27 mouse cellular contexts compared by ENCODE assay signal in the genomic region with DNA sequence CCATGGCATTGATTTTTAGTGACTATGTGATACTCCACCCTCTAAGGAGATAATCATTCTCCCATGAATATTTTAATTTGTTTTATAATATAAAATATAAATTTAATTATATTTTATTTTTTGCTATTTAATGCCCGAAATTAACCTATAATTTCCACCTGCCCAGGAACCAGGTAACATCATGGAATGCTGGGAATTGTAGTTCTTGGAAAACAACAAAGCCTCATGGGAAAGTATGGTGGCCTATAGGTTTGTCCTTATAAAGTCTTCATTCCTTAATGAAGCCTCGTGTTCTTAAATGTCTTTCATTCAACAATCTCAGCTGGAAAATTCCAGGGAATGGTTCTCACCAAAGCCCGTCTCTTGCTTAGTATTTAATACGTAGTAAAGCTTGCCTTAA. TPM values are rescaled to one million over a fixed set of nuclear protein-coding genes. Genes with fewer than 3 reads are reported as not detected.
A peak's percentile ranks its signal among the peaks of the same experiment; 100 is the strongest.
DNase-seq lines count a peak whose midpoint lies in the region; ATAC-seq and TF ChIP-seq lines count a peak whose summit lies in the region.
"Had no signal": no experiment of that assay in that cellular context is flagged by ENCODE, and none has a peak within 500 bp of the region (broad histone marks: within the 10 kb centered on the region; RNA-seq: fewer than 3 reads in every experiment).

No protein-coding gene starts in this region.

- DNase-seq in hindbrain, postnatal 0 days (ENCODE audit: low spot score): peak; percentile 4
- DNase-seq in hindbrain, embryonic 10.5 days (ENCODE audit: low spot score): no peak
- DNase-seq in CH12.LX (ENCODE audit: extremely low read depth) (no peak), ES-E14 (ENCODE audit: low read depth, low spot score) (no peak)
- DNase-seq in midbrain, postnatal 0 days (ENCODE audit: low spot score): no peak
- DNase-seq: adrenal gland, adult 2 months; adrenal gland, adult 8-10 months; adrenal gland, postnatal 10 days; adrenal gland, postnatal 14 days; adrenal gland, postnatal 25 days; adrenal gland, postnatal 36 days; B cell, adult 2 months; cerebellum, adult 11 months; cerebellum, adult 11-12 months; cerebellum, adult 18-20 months; cerebellum, adult 2 months; cerebellum, adult 8-10 months; cerebellum, adult 9-10 months had no signal

- H3K36me3 ChIP-seq in hindbrain, postnatal 0 days (ENCODE audit: insufficient read depth, low read length): peaks cover 4% of the 10 kb centered on the region; the same call in 1 of the 2 replicates
- H3K36me3 ChIP-seq in hindbrain, embryonic 10.5 days: peaks cover 57% of the 10 kb centered on the region
- H3K36me3 ChIP-seq in CH12.LX (replicated peaks in 1 of 2; ENCODE audit: control insufficient read depth in 1 of 2, insufficient read depth in 1 of 2, low read length in 1 of 2) (peaks cover 62 to 82% of the 10 kb centered on the region in 2 experiments), ES-E14 (ENCODE audit: control insufficient read depth, insufficient read depth, low read length, poor library complexity, severe bottlenecking) (peaks cover 16% of the 10 kb centered on the region)
- no peaks in the 10 kb centered on the region for H3K36me3 ChIP-seq in midbrain, postnatal 0 days (ENCODE audit: insufficient read depth, low read length)

- no peaks in the 10 kb centered on the region for H3K79me2 ChIP-seq in CH12.LX (replicated peaks; ENCODE audit: control insufficient read depth, extremely low read depth, insufficient read depth, poor library complexity, severe bottlenecking)

- H3K4me1 ChIP-seq in hindbrain, postnatal 0 days (ENCODE audit: insufficient read depth, low read length): no peaks in the 10 kb centered on the region
- H3K4me1 ChIP-seq in hindbrain, embryonic 10.5 days (replicated peaks): no peaks in the 10 kb centered on the region
- H3K4me1 ChIP-seq in CH12.LX (ENCODE audit: control insufficient read depth in 1 of 2, insufficient read depth in 2 of 2) (no peaks in the 10 kb centered on the region), ES-E14 (ENCODE audit: control insufficient read depth in 2 of 2, insufficient read depth in 2 of 2, low read length in 2 of 2, poor library complexity in 1 of 2) (peaks cover 0 to 2% of the 10 kb centered on the region in 2 experiments; a peak in 1 of 4 replicates)
- no peaks in the 10 kb centered on the region for H3K4me1 ChIP-seq in midbrain, postnatal 0 days (ENCODE audit: insufficient read depth, low read length)

- H3K9ac ChIP-seq in hindbrain, postnatal 0 days (replicated peaks; ENCODE audit: low read length): no peak overlapping the region
- H3K9ac ChIP-seq in CH12.LX (ENCODE audit: insufficient read depth, low read depth): no peak overlapping the region
- H3K9ac ChIP-seq in ES-E14 (ENCODE audit: insufficient read depth, low read depth, low read length, poor library complexity, severe bottlenecking): no peak overlapping the region
- H3K9ac ChIP-seq in midbrain, postnatal 0 days (replicated peaks; ENCODE audit: low read length, poor library complexity, severe bottlenecking): no peak overlapping the region

- H3K4me2 ChIP-seq in hindbrain, postnatal 0 days (ENCODE audit: low read depth, low read length): no peak overlapping the region
- no peak overlapping the region for H3K4me2 ChIP-seq in CH12.LX (ENCODE audit: insufficient read depth, low read depth, poor library complexity, severe bottlenecking)
- H3K4me2 ChIP-seq in midbrain, postnatal 0 days (ENCODE audit: low read depth, low read length, poor library complexity, severe bottlenecking): no peak overlapping the region

- no peak for TF ChIP-seq POLR2A in CH12.LX (IDR thresholded peaks at IDR 0.05; ENCODE audit: low read depth, low read length)

- TF ChIP-seq RAD21 in CH12.LX (IDR thresholded peaks at IDR 0.05; ENCODE audit: low read depth, low read length): no peak

- dilution Hi-C loops in CH12.LX (cut with MboI; ENCODE audit: extremely low pct_ligation_motif_present, extremely low pct_unique_long_range_greater_than_20kb, low sequenced_read_pairs): no loop called here

- no peak overlapping the region for H3K27ac ChIP-seq in hindbrain, postnatal 0 days
- H3K27ac ChIP-seq in hindbrain, embryonic 10.5 days: no peak overlapping the region
- H3K27ac ChIP-seq in CH12.LX (ENCODE audit: insufficient read depth, low read depth) (no peak overlapping the region), ES-E14 (ENCODE audit: insufficient read depth, low read depth, low read length, poor library complexity, severe bottlenecking) (no peak overlapping the region)
- H3K27ac ChIP-seq in midbrain, postnatal 0 days (ENCODE audit: low read depth, low read length): no peak overlapping the region

- 90% methylated on average over 4 of the region's 4 CpGs for WGBS in hindbrain, postnatal 0 days
- 90% methylated on average over 4 of the region's 4 CpGs for WGBS in hindbrain, embryonic 10.5 days
- 89% methylated on average over 4 of the region's 4 CpGs for WGBS in midbrain, postnatal 0 days

- H3K4me3 ChIP-seq in hindbrain, postnatal 0 days (ENCODE audit: low read length): no peak overlapping the region
- no peak overlapping the region for H3K4me3 ChIP-seq in hindbrain, embryonic 10.5 days
- H3K4me3 ChIP-seq in CH12.LX (replicated peaks in 1 of 3; ENCODE audit: low read depth in 2 of 3, low read length in 2 of 3, poor library complexity in 1 of 3): no peak overlapping the region
- H3K4me3 ChIP-seq in ES-E14 (ENCODE audit: insufficient read depth in 1 of 2, low read depth in 1 of 2, low read length in 2 of 2, poor library complexity in 1 of 2, severe bottlenecking in 1 of 2): no peak overlapping the region
- no peak overlapping the region for H3K4me3 ChIP-seq in midbrain, postnatal 0 days (ENCODE audit: low read depth, low read length)

- TF ChIP-seq EP300 in CH12.LX (IDR thresholded peaks at IDR 0.05; ENCODE audit: low read length): no peak

- H3K27me3 ChIP-seq in hindbrain, postnatal 0 days (ENCODE audit: insufficient read depth, low read length): no peaks in the 10 kb centered on the region
- no peaks in the 10 kb centered on the region for H3K27me3 ChIP-seq in hindbrain, embryonic 10.5 days (ENCODE audit: insufficient read depth, poor library complexity, severe bottlenecking)
- H3K27me3 ChIP-seq in CH12.LX (replicated peaks): no peaks in the 10 kb centered on the region
- H3K27me3 ChIP-seq in midbrain, postnatal 0 days (ENCODE audit: insufficient read depth, low read length): no peaks in the 10 kb centered on the region
- H3K27me3 ChIP-seq: Patski had no signal

- no peak for TF ChIP-seq CTCF in hindbrain, postnatal 0 days (IDR thresholded peaks at IDR 0.05; ENCODE audit: low read depth)
- no peak for TF ChIP-seq CTCF in CH12.LX (conservative IDR thresholded peaks at IDR 0.05 in 1 of 2, IDR thresholded peaks at IDR 0.05 in 1 of 2; ENCODE audit: low read depth in 2 of 2, low read length in 2 of 2)
- TF ChIP-seq CTCF in midbrain, postnatal 0 days (IDR thresholded peaks at IDR 0.05): no peak

- no peaks in the 10 kb centered on the region for H3K9me3 ChIP-seq in hindbrain, postnatal 0 days (ENCODE audit: low read length)
- H3K9me3 ChIP-seq in hindbrain, embryonic 10.5 days: no peaks in the 10 kb centered on the region
- peaks cover 5% of the 10 kb centered on the region for H3K9me3 ChIP-seq in CH12.LX (replicated peaks; ENCODE audit: low read length)
- H3K9me3 ChIP-seq in ES-E14 (ENCODE audit: control insufficient read depth, insufficient read depth, low read depth, low read length): no peaks in the 10 kb centered on the region
- no peaks in the 10 kb centered on the region for H3K9me3 ChIP-seq in midbrain, postnatal 0 days (ENCODE audit: low read length)
- H3K9me3 ChIP-seq: G1E had no signal

- in situ Hi-C loops in CH12.LX (cut with MboI; ENCODE audit: low pct_ligation_motif_present, low pct_unique_long_range_greater_than_20kb, low sequenced_read_pairs): no loop called here
- in situ Hi-C loops in ES-E14 (cut with MboI; ENCODE audit: low sequenced_read_pairs in 2 of 2, unreplicated experiment in 2 of 2): no loop called here

- ATAC-seq in hindbrain, postnatal 0 days: no peak
- no peak for ATAC-seq in CD4-positive, CD25-positive, alpha-beta regulatory T cell, adult 4 months
- ATAC-seq in midbrain, postnatal 0 days (ENCODE audit: low FRiP score): no peak
- ATAC-seq: activated CD4-positive, CD25-positive, alpha-beta regulatory T cell, adult 4 months; Patski had no signal

RNA-seq across cellular contexts. Expression of a gene that starts 10.3 kb away (rescaled TPM):
- 3.3 and 4.5 TPM in 2 replicates for total RNA-seq in hindbrain, postnatal 0 days (2014; rRNA removed)
- 6.3 and 6.6 TPM in 2 replicates for polyA plus RNA-seq in hindbrain, postnatal 0 days (2015; fragmentation: Nextera tagmentation; extraction: Ambion mirVana)
- 9.2 and 9.9 TPM in 2 replicates for polyA plus RNA-seq in hindbrain, embryonic 10.5 days (2016; fragmentation: Nextera tagmentation; extraction: Ambion mirVana)
- total RNA-seq in CH12.LX (2012; rRNA removed) (4.0 and 4.5 TPM in 2 replicates), CH12.LX (2014; rRNA removed) (6.2 and 6.3 TPM in 2 replicates), ES-E14 (2012; rRNA removed) (10.3 and 10.8 TPM in 2 replicates)
- polyA plus RNA-seq in CH12.LX (2012; ENCODE audit: insufficient read length, low read depth): 5.9 and 6.0 TPM in 2 replicates
- polyA plus RNA-seq in CD4-positive, CD25-positive, alpha-beta regulatory T cell, adult 4 months (2017; shearing (Covaris generic)): 1 to 10 TPM; 5.5 to 7.1 TPM
- total RNA-seq in midbrain, postnatal 0 days (2014; rRNA removed): 4.9 and 8.1 TPM in 2 replicates
- polyA plus RNA-seq in midbrain, postnatal 0 days (2015; fragmentation: Nextera tagmentation; extraction: Ambion mirVana): 6.1 and 6.7 TPM in 2 replicates

RNA-seq across cellular contexts. Expression of a gene that starts 11.8 kb away (rescaled TPM):
- total RNA-seq in hindbrain, postnatal 0 days (2014; rRNA removed): 2.8 and 3.1 TPM in 2 replicates
- polyA plus RNA-seq in hindbrain, postnatal 0 days (2015; fragmentation: Nextera tagmentation; extraction: Ambion mirVana): 8.7 and 9.3 TPM in 2 replicates
- polyA plus RNA-seq in hindbrain, embryonic 10.5 days (2016; fragmentation: Nextera tagmentation; extraction: Ambion mirVana): 12.5 and 15.1 TPM in 2 replicates
- total RNA-seq in CH12.LX (2012; rRNA removed) (38.0 and 43.9 TPM in 2 replicates), CH12.LX (2014; rRNA removed) (31.6 and 33.1 TPM in 2 replicates), ES-E14 (2012; rRNA removed) (16.2 and 16.5 TPM in 2 replicates)
- 65.7 and 90.4 TPM in 2 replicates for polyA plus RNA-seq in CH12.LX (2012; ENCODE audit: insufficient read length, low read depth)
- 1 to 10 TPM; 7.4 to 8.7 TPM for polyA plus RNA-seq in CD4-positive, CD25-positive, alpha-beta regulatory T cell, adult 4 months (2017; shearing (Covaris generic))
- total RNA-seq in midbrain, postnatal 0 days (2014; rRNA removed): 2.5 and 5.3 TPM in 2 replicates
- 8.4 and 9.5 TPM in 2 replicates for polyA plus RNA-seq in midbrain, postnatal 0 days (2015; fragmentation: Nextera tagmentation; extraction: Ambion mirVana)

RNA-seq across cellular contexts. Expression of a gene that starts 38.6 kb away (rescaled TPM):
- total RNA-seq in hindbrain, postnatal 0 days (2014; rRNA removed): not detected in 2 replicates
- 0.09 TPM in 1 of 2 replicates, not detected in the other for polyA plus RNA-seq in hindbrain, postnatal 0 days (2015; fragmentation: Nextera tagmentation; extraction: Ambion mirVana)
- polyA plus RNA-seq in hindbrain, embryonic 10.5 days (2016; fragmentation: Nextera tagmentation; extraction: Ambion mirVana): not detected in 2 replicates
- total RNA-seq in CH12.LX (2012; rRNA removed): not detected in 2 replicates
- not detected in 2 replicates for total RNA-seq in CH12.LX (2014; rRNA removed)
- not detected in 2 replicates for polyA plus RNA-seq in CH12.LX (2012; ENCODE audit: insufficient read length, low read depth)
- not detected in 2 replicates for total RNA-seq in ES-E14 (2012; rRNA removed)
- not detected for polyA plus RNA-seq in CD4-positive, CD25-positive, alpha-beta regulatory T cell, adult 4 months (2017; shearing (Covaris generic))
- not detected in 2 replicates for total RNA-seq in midbrain, postnatal 0 days (2014; rRNA removed)
- not detected in 2 replicates for polyA plus RNA-seq in midbrain, postnatal 0 days (2015; fragmentation: Nextera tagmentation; extraction: Ambion mirVana)
- total RNA-seq: adrenal gland, adult 18-20 months; adrenal gland, adult 2 months; adrenal gland, adult 8-10 months; adrenal gland, postnatal 10 days; adrenal gland, postnatal 14 days; adrenal gland, postnatal 36 days; adrenal gland, postnatal 4 days; G1E; MEL had no signal
- polyA plus RNA-seq: activated CD4-positive, CD25-positive, alpha-beta regulatory T cell, adult 4 months; adrenal gland, adult 2 months; brain, embryonic 14.5 days; C2C12; cerebellum, adult 2 months; G1E; Patski had no signal
